Mouse (Mus musculus) left cerebral cortex, adult 18-20 months (tissue): ENCODE results near the gene Pkp3. TPM values are rescaled to one million over a fixed set of nuclear protein-coding genes. Genes with fewer than 3 reads are reported as not detected.

Experiments
- total RNA-seq, 2 experiments: library from RNA; stranded (reverse); gene quantifications; 2 replicates each; pipeline ENCODE4 v1.2.3; 2021

Pkp3 gene
- total RNA-seq, 2 experiments from 2014 or later, result 0.26 to 0.33 TPM

Other genes starting within 250 kb of the Pkp3 start
- 1 to 10 TPM; 3.3 to 5.0 TPM for gene Urah, start 243.2 kb upstream of the Pkp3 start, total RNA-seq
- gene Scgb1c1, start 232.7 kb upstream of the Pkp3 start, total RNA-seq, result not detected
- not detected for gene Odf3, start 230.4 kb upstream of the Pkp3 start, total RNA-seq
- gene Gm45785, start 221.9 kb upstream of the Pkp3 start, total RNA-seq, result 1 to 10 TPM; 1.2 to 1.7 TPM
- gene Ric8a, start 221.3 kb upstream of the Pkp3 start, total RNA-seq, result 10 to 100 TPM; 70.2 to 75.0 TPM
- 10 to 100 TPM; 23.1 to 24.5 TPM for gene Bet1l, start 220.6 kb upstream of the Pkp3 start, total RNA-seq
- 100 to 1,000 TPM; 110 to 114 TPM for gene Psmd13, start 196.2 kb upstream of the Pkp3 start, total RNA-seq
- gene Sirt3, start 195.9 kb upstream of the Pkp3 start, total RNA-seq, result 10 to 100 TPM; 78.0 to 80.3 TPM
- 1 to 10 TPM; 1.6 to 1.7 TPM for gene Cox8b, start 177.8 kb upstream of the Pkp3 start, total RNA-seq
- gene Nlrp6, start 157.3 kb upstream of the Pkp3 start, total RNA-seq, result under 1 TPM; 0.47 to 0.51 TPM
- 1 to 10 TPM; 4.4 to 6.7 TPM for gene Pgghg, start 136.8 kb upstream of the Pkp3 start, total RNA-seq
- gene Ifitm5, start 127.9 kb upstream of the Pkp3 start, total RNA-seq, result not detected
- gene Gm45717, start 122.3 kb upstream of the Pkp3 start, total RNA-seq, result not detected
- 10 to 100 TPM; 13.3 to 16.1 TPM for gene Ifitm2, start 122.2 kb upstream of the Pkp3 start, total RNA-seq
- gene Ifitm1, start 111.0 kb upstream of the Pkp3 start, total RNA-seq, result 1 to 10 TPM; 2.0 to 3.4 TPM
- 10 to 100 TPM; 12.9 to 13.6 TPM for gene Ifitm3, start 67.4 kb upstream of the Pkp3 start, total RNA-seq
- gene Ifitm6, start 60.3 kb upstream of the Pkp3 start, total RNA-seq, result under 1 TPM in 1 of 2 experiments, not detected in 1; 0.61 TPM
- gene Gm17387, start 49.1 kb upstream of the Pkp3 start, total RNA-seq, result not detected
- 10 to 100 TPM; 85.9 to 86.1 TPM for gene B4galnt4, start 17.1 kb upstream of the Pkp3 start, total RNA-seq
- gene Sigirr, start 22.4 kb downstream of the Pkp3 start, total RNA-seq, result 1 to 10 TPM; 2.1 to 2.3 TPM
- gene Ano9, start 39.6 kb downstream of the Pkp3 start, total RNA-seq, result not detected
- gene Ptdss2, start 44.2 kb downstream of the Pkp3 start, total RNA-seq, result 10 to 100 TPM; 43.9 to 51.1 TPM
- gene Rnh1, start 94.6 kb downstream of the Pkp3 start, total RNA-seq, result 10 to 100 TPM; 39.0 to 43.2 TPM
- 100 to 1,000 TPM; 223 to 237 TPM for gene Hras, start 115.8 kb downstream of the Pkp3 start, total RNA-seq
- gene Lrrc56, start 115.9 kb downstream of the Pkp3 start, total RNA-seq, result 1 to 10 TPM; 2.7 to 4.4 TPM
- gene Lmntd2, start 135.9 kb downstream of the Pkp3 start, total RNA-seq, result not detected
- gene Rassf7, start 137.6 kb downstream of the Pkp3 start, total RNA-seq, result 1 to 10 TPM; 1.4 to 2.5 TPM
- 10 to 100 TPM; 73.6 to 75.1 TPM for gene Phrf1, start 150.6 kb downstream of the Pkp3 start, total RNA-seq
- gene Irf7, start 188.3 kb downstream of the Pkp3 start, total RNA-seq, result 1 to 10 TPM in 1 of 2 experiments, under 1 TPM in 1; 1.00 to 2.0 TPM
- not detected for gene Cdhr5, start 198.6 kb downstream of the Pkp3 start, total RNA-seq
- gene Sct, start 200.9 kb downstream of the Pkp3 start, total RNA-seq, result not detected
- gene Drd4, start 213.8 kb downstream of the Pkp3 start, total RNA-seq, result under 1 TPM; 0.33 to 0.66 TPM
- gene Deaf1, start 249.5 kb downstream of the Pkp3 start, total RNA-seq, result 10 to 100 TPM; 62.8 to 70.5 TPM
- 10 to 100 TPM; 24.6 to 34.6 TPM for gene Tmem80, start 249.5 kb downstream of the Pkp3 start, total RNA-seq